Mouse (Mus musculus): ENCODE results near the gene Fam229b. TPM values are rescaled to one million over a fixed set of nuclear protein-coding genes. Genes with fewer than 3 reads are reported as not detected.

The Fam229b gene
- polyA plus RNA-seq, 1 experiment: 1,286 TPM

DNA sequence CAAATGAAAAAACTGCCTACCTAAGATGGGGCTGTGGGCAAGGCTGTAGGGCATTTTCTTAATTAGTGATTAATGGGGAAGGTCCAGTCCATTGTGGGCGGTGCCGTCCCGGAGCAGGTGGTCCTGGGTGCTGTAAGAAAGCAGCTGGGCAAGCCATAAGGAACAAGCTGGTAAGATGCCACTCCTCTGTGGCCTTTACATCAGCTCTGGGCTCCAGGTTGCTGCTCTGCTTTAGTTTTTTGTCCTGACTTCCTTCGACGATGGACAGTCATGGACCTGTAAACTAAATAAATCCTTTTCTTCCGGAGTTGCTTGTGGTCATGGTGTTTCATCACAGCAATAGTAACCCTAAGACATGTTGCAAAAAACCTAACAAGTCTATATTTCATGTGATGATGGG, 37.0 kb upstream of the Fam229b start:
- H3K36me3 ChIP-seq (ENCODE audit: control insufficient read depth, insufficient read depth, low read length): no peaks in the 10 kb centered on the region
- H3K4me1 ChIP-seq (ENCODE audit: control insufficient read depth, insufficient read depth, low read length): no peaks in the 10 kb centered on the region; the same call in none of the 2 replicates
- no peak for TF ChIP-seq CTCF (IDR thresholded peaks at IDR 0.05; ENCODE audit: control insufficient read depth, insufficient read depth, insufficient replicate concordance, low read depth, low read length)
- no peak for TF ChIP-seq POLR2A (IDR thresholded peaks at IDR 0.05; ENCODE audit: control insufficient read depth, low read depth, low read length)
- no peak overlapping the region for H3K4me3 ChIP-seq (ENCODE audit: control insufficient read depth, low read depth, low read length)
- H3K27ac ChIP-seq (ENCODE audit: control insufficient read depth, insufficient read depth, low read depth, low read length): no peak overlapping the region
- H3K27me3 ChIP-seq (ENCODE audit: control insufficient read depth, insufficient read depth, low read length): no peaks in the 10 kb centered on the region

DNA sequence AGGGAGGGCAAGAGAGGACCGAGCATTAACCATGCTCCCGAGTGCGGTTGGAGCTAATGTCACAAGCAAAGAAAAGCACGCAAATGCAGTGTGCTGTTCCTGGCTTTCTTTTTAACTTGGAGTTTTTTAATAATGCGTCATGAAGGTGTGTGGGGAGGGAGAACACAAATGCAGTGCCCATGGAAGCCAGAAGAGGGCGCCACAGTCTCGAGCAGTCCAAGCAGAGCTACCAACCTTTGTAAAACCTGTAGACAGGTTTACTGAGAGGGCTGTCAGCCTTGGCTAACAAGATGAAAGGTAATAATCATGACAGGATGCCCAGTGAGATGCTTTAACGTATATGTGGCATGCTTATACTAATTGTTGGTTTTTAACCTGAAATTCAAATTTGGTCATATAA, 36.5 kb upstream of the Fam229b start:
- no peaks in the 10 kb centered on the region for H3K27me3 ChIP-seq (ENCODE audit: control insufficient read depth, insufficient read depth, low read length)
- no peaks in the 10 kb centered on the region; the same call in none of the 2 replicates for H3K4me1 ChIP-seq (ENCODE audit: control insufficient read depth, insufficient read depth, low read length)
- H3K4me3 ChIP-seq (ENCODE audit: control insufficient read depth, low read depth, low read length): no peak overlapping the region
- no peaks in the 10 kb centered on the region for H3K36me3 ChIP-seq (ENCODE audit: control insufficient read depth, insufficient read depth, low read length)
- H3K27ac ChIP-seq (ENCODE audit: control insufficient read depth, insufficient read depth, low read depth, low read length): no peak overlapping the region
- TF ChIP-seq CTCF (IDR thresholded peaks at IDR 0.05; ENCODE audit: control insufficient read depth, insufficient read depth, insufficient replicate concordance, low read depth, low read length): peak; percentile 87
- no peak for TF ChIP-seq POLR2A (IDR thresholded peaks at IDR 0.05; ENCODE audit: control insufficient read depth, low read depth, low read length)

DNA sequence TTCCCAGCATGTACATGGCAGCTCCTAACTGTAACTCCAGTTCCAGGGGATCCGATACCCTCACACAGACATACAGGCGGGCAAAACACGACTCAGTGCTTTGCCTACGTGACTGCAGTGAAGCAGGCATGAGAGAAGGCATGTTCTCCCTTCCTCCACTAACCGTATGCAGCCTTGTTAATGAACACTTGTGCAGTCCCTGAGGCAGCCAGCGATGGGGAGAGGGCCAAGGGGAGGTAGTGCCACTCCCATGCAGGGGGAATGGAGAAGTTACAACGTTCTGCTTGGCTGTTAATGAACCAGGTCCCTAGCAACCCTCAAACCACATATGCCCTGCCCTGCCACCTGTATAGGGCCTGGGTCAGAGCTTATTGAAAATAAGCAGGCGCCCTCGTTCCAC, 35.9 kb upstream of the Fam229b start:
- no peaks in the 10 kb centered on the region for H3K36me3 ChIP-seq (ENCODE audit: control insufficient read depth, insufficient read depth, low read length)
- TF ChIP-seq CTCF (IDR thresholded peaks at IDR 0.05; ENCODE audit: control insufficient read depth, insufficient read depth, insufficient replicate concordance, low read depth, low read length) (no peak), POLR2A (IDR thresholded peaks at IDR 0.05; ENCODE audit: control insufficient read depth, low read depth, low read length) (no peak)
- no peak overlapping the region for H3K27ac ChIP-seq (ENCODE audit: control insufficient read depth, insufficient read depth, low read depth, low read length)
- H3K27me3 ChIP-seq (ENCODE audit: control insufficient read depth, insufficient read depth, low read length): no peaks in the 10 kb centered on the region
- H3K4me1 ChIP-seq (ENCODE audit: control insufficient read depth, insufficient read depth, low read length): no peaks in the 10 kb centered on the region; the same call in none of the 2 replicates
- no peak overlapping the region for H3K4me3 ChIP-seq (ENCODE audit: control insufficient read depth, low read depth, low read length)

DNA sequence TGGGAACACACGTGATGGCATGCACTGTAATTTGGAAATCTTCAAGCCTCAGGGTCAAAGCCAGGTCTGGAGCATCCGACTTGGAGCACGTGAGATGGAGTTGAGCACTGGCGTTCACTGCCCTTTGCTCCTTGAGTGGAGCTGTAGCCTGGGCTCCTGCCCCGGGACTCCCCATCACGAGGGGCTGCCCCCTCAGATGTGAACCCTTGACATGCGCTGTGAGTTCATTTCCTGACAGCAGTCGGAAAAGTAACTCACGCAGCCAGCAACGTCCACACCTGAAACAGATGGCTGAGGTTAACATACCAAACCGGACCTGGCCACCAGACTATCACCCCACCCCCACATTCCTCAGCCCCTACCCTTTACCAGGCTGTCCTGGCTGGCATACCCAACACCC, 33.9 kb upstream of the Fam229b start:
- Histone ChIP-seq H3K36me3 (ENCODE audit: control insufficient read depth, insufficient read depth, low read length) (no peaks in the 10 kb centered on the region), H3K4me1 (ENCODE audit: control insufficient read depth, insufficient read depth, low read length) (no peaks in the 10 kb centered on the region; the same call in none of the 2 replicates), H3K27ac (ENCODE audit: control insufficient read depth, insufficient read depth, low read depth, low read length) (no peak overlapping the region), H3K4me3 (ENCODE audit: control insufficient read depth, low read depth, low read length) (no peak overlapping the region), H3K27me3 (ENCODE audit: control insufficient read depth, insufficient read depth, low read length) (no peaks in the 10 kb centered on the region)
- TF ChIP-seq CTCF (IDR thresholded peaks at IDR 0.05; ENCODE audit: control insufficient read depth, insufficient read depth, insufficient replicate concordance, low read depth, low read length) (no peak), POLR2A (IDR thresholded peaks at IDR 0.05; ENCODE audit: control insufficient read depth, low read depth, low read length) (no peak)

DNA sequence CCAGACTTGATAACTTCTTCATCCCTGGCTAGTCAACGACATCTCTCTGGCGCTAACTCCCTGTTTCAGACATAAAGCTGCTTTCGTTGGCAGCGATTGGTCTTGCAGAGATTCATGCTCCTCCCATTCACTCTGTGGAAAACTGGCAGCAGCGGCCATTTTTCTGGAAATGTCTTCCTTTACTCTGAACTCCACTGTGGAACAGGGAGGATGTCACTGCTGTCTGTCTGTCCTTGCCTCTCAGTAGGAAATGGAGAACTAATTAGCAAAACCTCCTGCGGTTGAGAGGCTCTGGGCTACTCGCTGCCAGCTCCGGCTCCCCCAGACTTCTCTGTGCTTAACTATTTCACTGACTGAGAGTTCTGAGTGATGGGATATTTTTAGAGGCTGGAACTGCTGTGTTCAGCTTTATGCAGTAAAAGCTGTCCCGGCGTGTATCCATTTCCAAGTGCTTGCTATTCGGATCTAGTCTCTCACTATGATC, 32.0 kb upstream of the Fam229b start:
- no peaks in the 10 kb centered on the region for H3K36me3 ChIP-seq (ENCODE audit: control insufficient read depth, insufficient read depth, low read length)
- no peaks in the 10 kb centered on the region for H3K27me3 ChIP-seq (ENCODE audit: control insufficient read depth, insufficient read depth, low read length)
- TF ChIP-seq POLR2A (IDR thresholded peaks at IDR 0.05; ENCODE audit: control insufficient read depth, low read depth, low read length): no peak
- TF ChIP-seq CTCF (IDR thresholded peaks at IDR 0.05; ENCODE audit: control insufficient read depth, insufficient read depth, insufficient replicate concordance, low read depth, low read length): no peak
- H3K4me3 ChIP-seq (ENCODE audit: control insufficient read depth, low read depth, low read length): no peak overlapping the region
- H3K4me1 ChIP-seq (ENCODE audit: control insufficient read depth, insufficient read depth, low read length): no peaks in the 10 kb centered on the region; the same call in none of the 2 replicates
- no peak overlapping the region for H3K27ac ChIP-seq (ENCODE audit: control insufficient read depth, insufficient read depth, low read depth, low read length)

DNA sequence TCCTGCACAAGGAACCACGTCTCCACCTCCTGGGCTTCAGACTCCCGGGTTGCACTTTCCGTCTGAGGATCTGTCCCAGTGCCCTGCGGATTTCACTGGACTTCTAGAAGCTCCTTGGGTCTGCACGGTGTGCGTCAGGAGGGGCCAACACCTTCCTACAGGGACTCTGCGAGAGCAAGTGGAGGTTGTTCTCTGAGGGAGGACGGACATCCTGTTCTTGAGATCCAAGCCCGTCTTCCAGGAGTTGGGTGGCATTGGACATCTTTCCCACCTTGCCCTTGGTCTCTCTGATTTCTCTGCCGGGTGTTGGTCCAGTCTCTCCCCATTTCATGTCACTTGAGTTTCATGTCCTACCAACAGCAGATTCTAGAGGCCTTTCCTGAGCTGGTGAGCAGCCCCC, 30.0 kb upstream of the Fam229b start, which contains the start of gene Ccn6:
Gene Ccn6 (minus strand): TSS at position 101 of the 400 bp plus-strand sequence.
- Histone ChIP-seq H3K27ac (ENCODE audit: control insufficient read depth, insufficient read depth, low read depth, low read length) (no peak within 1 kb of the TSS), H3K4me3 (ENCODE audit: control insufficient read depth, low read depth, low read length) (no peak within 1 kb of the TSS), H3K36me3 (ENCODE audit: control insufficient read depth, insufficient read depth, low read length) (no peaks in the 10 kb centered on the region), H3K4me1 (ENCODE audit: control insufficient read depth, insufficient read depth, low read length) (no peaks in the 10 kb centered on the region), H3K27me3 (ENCODE audit: control insufficient read depth, insufficient read depth, low read length) (no peaks in the 10 kb centered on the region)
- TF ChIP-seq POLR2A (IDR thresholded peaks at IDR 0.05; ENCODE audit: control insufficient read depth, low read depth, low read length) (no peak), CTCF (IDR thresholded peaks at IDR 0.05; ENCODE audit: control insufficient read depth, insufficient read depth, insufficient replicate concordance, low read depth, low read length) (no peak)

DNA sequence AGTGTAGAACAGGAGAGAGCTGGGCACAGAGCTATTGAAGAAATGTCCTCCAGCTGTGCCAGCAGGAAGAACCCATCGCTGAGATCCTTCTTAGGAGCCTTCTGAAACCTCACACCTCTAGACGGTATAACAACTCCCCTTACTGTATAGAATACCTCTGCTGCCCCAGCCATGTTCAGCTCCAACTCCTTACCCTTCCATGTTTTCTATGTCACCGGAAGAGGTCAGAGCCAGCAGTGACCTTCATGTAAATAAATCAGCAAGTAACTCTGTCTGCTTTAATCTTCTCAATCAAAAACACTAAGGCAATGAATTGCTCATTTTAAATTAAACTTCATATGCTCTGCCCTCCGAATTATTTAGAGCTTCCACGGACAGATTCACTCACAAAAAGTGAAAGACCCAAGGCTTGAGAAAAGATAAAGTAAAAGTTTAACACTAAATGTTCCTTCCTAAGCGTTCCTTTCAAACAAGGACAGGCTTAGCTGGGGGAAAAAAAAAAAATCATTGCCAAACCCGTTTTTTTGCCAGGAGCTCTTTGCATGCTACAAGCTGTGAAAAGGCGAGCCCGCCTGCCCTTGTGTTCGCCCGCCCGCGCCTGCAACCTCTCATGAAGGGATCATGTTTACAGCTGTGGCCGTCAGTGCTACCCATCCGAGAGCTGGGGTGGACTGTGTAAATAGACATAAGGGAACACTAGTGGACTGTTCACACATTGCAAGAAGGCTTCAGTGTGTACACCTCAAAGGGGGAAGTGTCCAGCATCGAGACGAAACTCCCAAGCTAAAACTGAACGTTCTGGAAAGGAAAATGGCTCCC, 29.2 kb upstream of the Fam229b start:
- Histone ChIP-seq H3K27me3 (ENCODE audit: control insufficient read depth, insufficient read depth, low read length) (no peaks in the 10 kb centered on the region), H3K27ac (ENCODE audit: control insufficient read depth, insufficient read depth, low read depth, low read length) (no peak overlapping the region), H3K4me1 (ENCODE audit: control insufficient read depth, insufficient read depth, low read length) (no peaks in the 10 kb centered on the region), H3K36me3 (ENCODE audit: control insufficient read depth, insufficient read depth, low read length) (no peaks in the 10 kb centered on the region), H3K4me3 (ENCODE audit: control insufficient read depth, low read depth, low read length) (no peak overlapping the region)
- no peak for TF ChIP-seq CTCF (IDR thresholded peaks at IDR 0.05; ENCODE audit: control insufficient read depth, insufficient read depth, insufficient replicate concordance, low read depth, low read length)
- no peak for TF ChIP-seq POLR2A (IDR thresholded peaks at IDR 0.05; ENCODE audit: control insufficient read depth, low read depth, low read length)

All from testis, adult 2 months (tissue).